Mouse (Mus musculus) brain, embryonic 14.5 days (tissue): ENCODE measurements around the gene Erg.

ENCODE experiments used
- CTCF ChIP-seq: fragments of 200-500 bp; IDR thresholded peaks from 2 replicates; pipeline ENCODE4 v1.5.1; 2012; ENCODE audit warnings: inconsistent platforms, mild to moderate bottlenecking, moderate library complexity, borderline replicate concordance; ENCODE audit not compliant: insufficient read depth, insufficient read length; ENCODE audit errors: extremely low read depth
- POLR2A ChIP-seq: fragments of 200-500 bp; IDR thresholded peaks from 2 replicates; pipeline ENCODE4 v1.6.1; 2012; ENCODE audit warnings: mild to moderate bottlenecking, inconsistent platforms, borderline replicate concordance; ENCODE audit not compliant: poor library complexity, insufficient read depth, insufficient read length, severe bottlenecking; ENCODE audit errors: extremely low read depth

DNA sequence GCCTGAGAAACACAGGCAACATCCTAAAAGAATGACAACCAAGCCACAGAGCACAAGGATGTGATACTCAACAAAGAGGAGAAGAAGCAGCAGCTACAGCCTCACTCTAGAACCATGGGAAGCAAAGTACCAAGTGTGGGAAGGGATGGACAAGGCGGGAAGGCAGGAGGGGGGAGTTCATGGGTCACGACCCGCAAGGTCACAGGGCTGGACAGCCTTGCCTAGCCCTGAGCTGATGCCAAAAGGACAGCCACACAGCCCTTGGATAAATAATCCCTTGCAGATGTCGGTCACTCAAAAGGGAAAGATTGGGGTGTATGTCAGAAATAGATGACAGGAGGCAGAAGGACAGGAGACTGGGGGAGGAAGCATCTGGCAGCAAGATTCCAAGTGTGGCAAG lies 211.7 kb downstream of the Erg start:
- TF ChIP-seq CTCF (no peak), POLR2A (no peak)
